Mouse (Mus musculus): Measurements from ENCODE around the gene Itgb4. TPM values are rescaled to one million over a fixed set of nuclear protein-coding genes. Genes with fewer than 3 reads are reported as not detected.

Itgb4 gene
- polyA plus RNA-seq, 1 experiment from 2014 or later = 0.68 TPM

DNA sequence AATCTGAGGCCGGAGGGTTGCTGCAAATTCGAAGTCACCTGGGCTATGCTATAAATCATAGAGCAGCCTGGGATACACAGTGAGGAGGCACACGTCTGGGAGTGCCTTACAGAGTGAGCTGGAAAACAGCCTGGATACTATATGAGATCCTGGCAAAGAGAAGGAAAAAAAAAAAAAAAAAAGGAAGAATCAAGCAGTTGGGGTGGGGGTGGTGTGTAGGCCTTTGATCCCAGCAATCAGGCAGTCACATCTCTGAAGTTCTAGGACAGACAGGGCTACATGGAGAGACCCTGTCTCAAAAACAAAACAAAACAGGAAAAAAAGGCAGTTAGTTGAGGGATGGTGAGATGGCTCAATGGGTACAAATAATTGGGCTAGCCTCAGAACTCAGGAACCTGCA, 62.2 kb downstream of the Itgb4 start:
- Histone ChIP-seq H3K36me3 (ENCODE audit: control insufficient read depth, insufficient read depth, low read length) (peaks cover 23% of the 10 kb centered on the region), H3K9me3 (ENCODE audit: control insufficient read depth, low read length) (no peaks in the 10 kb centered on the region), H3K27me3 (ENCODE audit: control insufficient read depth, insufficient read depth, low read length) (no peaks in the 10 kb centered on the region), H3K27ac (replicated peaks; ENCODE audit: low read depth, low read length) (no peak overlapping the region), H3K4me2 (ENCODE audit: low read length) (no peak overlapping the region), H3K9ac (replicated peaks; ENCODE audit: low read length) (no peak overlapping the region), H3K4me1 (ENCODE audit: control insufficient read depth, insufficient read depth, low read length) (peaks cover 1% of the 10 kb centered on the region), H3K4me3 (replicated peaks; ENCODE audit: low read depth, low read length) (no peak overlapping the region)
- WGBS = 99% methylated on average over 3 of the region's 3 CpGs
- no peak for DNase-seq
- ATAC-seq (ENCODE audit: low FRiP score, low TSS enrichment) = no peak

- ATAC-seq (ENCODE audit: low FRiP score, low TSS enrichment) = no peak
- Histone ChIP-seq H3K36me3 (ENCODE audit: control insufficient read depth, insufficient read depth, low read length) (peaks cover 32% of the 10 kb centered on the region), H3K4me3 (replicated peaks; ENCODE audit: low read depth, low read length) (no peak overlapping the region), H3K9me3 (ENCODE audit: control insufficient read depth, low read length) (no peaks in the 10 kb centered on the region), H3K27ac (replicated peaks; ENCODE audit: low read depth, low read length) (no peak overlapping the region), H3K4me1 (ENCODE audit: control insufficient read depth, insufficient read depth, low read length) (no peaks in the 10 kb centered on the region), H3K27me3 (ENCODE audit: control insufficient read depth, insufficient read depth, low read length) (no peaks in the 10 kb centered on the region), H3K9ac (replicated peaks; ENCODE audit: low read length) (no peak overlapping the region), H3K4me2 (ENCODE audit: low read length) (no peak overlapping the region)
- DNase-seq = no peak
- 88% methylated on average over 9 of the region's 9 CpGs for WGBS
Measured at GRCm38 (mm10) chr11:116037826-116038225, 63.3 kb downstream of the Itgb4 start.

DNA sequence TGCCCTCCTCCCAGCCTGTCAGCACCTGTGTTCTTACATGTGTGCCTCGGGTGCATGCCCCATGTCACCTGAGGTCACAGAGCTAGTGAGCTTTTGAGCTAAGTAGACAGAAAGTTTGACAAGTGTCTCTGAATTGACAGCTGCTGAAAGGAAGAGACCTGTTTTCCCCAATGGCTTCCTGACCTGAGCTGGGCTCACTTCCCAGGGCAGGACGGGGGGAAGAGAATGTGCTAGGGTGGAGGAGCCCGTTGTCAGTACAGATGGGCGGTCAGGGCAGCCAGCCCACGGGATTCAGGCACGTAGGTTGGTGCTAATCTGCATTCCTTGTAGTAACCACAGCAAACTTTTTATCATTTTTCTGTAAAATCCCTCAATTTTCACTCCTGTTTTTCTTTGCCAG, 66.1 kb downstream of the Itgb4 start:
- Histone ChIP-seq H3K9me3 (ENCODE audit: control insufficient read depth, low read length) (no peaks in the 10 kb centered on the region), H3K27me3 (ENCODE audit: control insufficient read depth, insufficient read depth, low read length) (no peaks in the 10 kb centered on the region), H3K4me1 (ENCODE audit: control insufficient read depth, insufficient read depth, low read length) (no peaks in the 10 kb centered on the region), H3K36me3 (ENCODE audit: control insufficient read depth, insufficient read depth, low read length) (peaks cover 38% of the 10 kb centered on the region), H3K27ac (replicated peaks; ENCODE audit: low read depth, low read length) (no peak overlapping the region), H3K4me2 (ENCODE audit: low read length) (no peak overlapping the region), H3K9ac (replicated peaks; ENCODE audit: low read length) (no peak overlapping the region), H3K4me3 (replicated peaks; ENCODE audit: low read depth, low read length) (no peak overlapping the region)
- DNase-seq = no peak
- WGBS = 90% methylated on average over 6 of the region's 6 CpGs
- ATAC-seq (ENCODE audit: low FRiP score, low TSS enrichment) = no peak

- Histone ChIP-seq H3K27me3 (ENCODE audit: control insufficient read depth, insufficient read depth, low read length) (no peaks in the 10 kb centered on the region), H3K4me2 (ENCODE audit: low read length) (no peak overlapping the region), H3K27ac (replicated peaks; ENCODE audit: low read depth, low read length) (no peak overlapping the region), H3K9ac (replicated peaks; ENCODE audit: low read length) (no peak overlapping the region), H3K4me3 (replicated peaks; ENCODE audit: low read depth, low read length) (no peak overlapping the region), H3K4me1 (ENCODE audit: control insufficient read depth, insufficient read depth, low read length) (no peaks in the 10 kb centered on the region), H3K9me3 (ENCODE audit: control insufficient read depth, low read length) (no peaks in the 10 kb centered on the region), H3K36me3 (ENCODE audit: control insufficient read depth, insufficient read depth, low read length) (peaks cover 42% of the 10 kb centered on the region)
- DNase-seq (no peak), ATAC-seq (ENCODE audit: low FRiP score, low TSS enrichment) (no peak)
- WGBS = 98% methylated on average over 2 of the region's 2 CpGs
Measured at GRCm38 (mm10) chr11:116041833-116042232, 67.3 kb downstream of the Itgb4 start.

DNA sequence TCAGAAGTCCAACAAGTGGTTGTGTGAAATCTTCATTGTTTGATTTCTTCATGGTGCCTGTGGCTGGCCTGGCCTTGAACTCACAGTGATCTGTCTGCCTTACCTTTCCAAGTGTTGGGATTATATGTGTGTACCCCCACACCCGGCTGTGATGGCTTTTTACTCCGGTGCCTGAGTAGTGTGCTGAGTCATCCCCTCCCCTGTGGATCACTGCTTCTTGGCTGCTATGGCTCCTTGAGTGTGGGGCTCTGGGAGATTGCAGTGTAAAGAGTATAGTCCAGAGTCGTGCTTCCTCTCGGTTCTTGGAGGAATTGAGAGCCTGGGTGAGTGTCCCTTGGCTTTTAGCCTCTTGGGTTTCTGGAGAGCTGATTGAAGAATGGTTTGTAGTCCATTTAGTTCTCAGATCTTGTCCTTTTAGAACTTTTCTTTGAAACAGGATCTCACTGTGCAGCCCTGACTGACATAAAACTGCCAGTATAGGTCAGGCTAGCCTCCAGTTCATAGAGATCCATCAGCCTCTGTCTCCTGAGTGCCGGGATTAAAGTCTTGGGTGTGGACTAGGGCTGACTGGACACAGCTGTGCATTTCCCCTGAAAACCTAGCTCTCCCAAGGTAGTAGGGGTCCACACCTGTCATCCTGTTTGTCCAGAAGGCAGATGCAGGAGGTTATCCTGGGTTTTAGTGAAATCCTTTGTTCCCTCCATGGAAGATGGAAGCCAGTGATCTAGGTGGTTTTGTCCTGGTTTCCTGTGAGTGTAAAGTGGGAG, 68.0 kb downstream of the Itgb4 start:
- no peak overlapping the region for H3K27ac ChIP-seq (replicated peaks; ENCODE audit: low read depth, low read length)
- ATAC-seq (ENCODE audit: low FRiP score, low TSS enrichment) (no peak), DNase-seq (no peak)
- H3K9ac ChIP-seq (replicated peaks; ENCODE audit: low read length) = no peak overlapping the region
- no peaks in the 10 kb centered on the region for H3K9me3 ChIP-seq (ENCODE audit: control insufficient read depth, low read length)
- peaks cover 49% of the 10 kb centered on the region for H3K36me3 ChIP-seq (ENCODE audit: control insufficient read depth, insufficient read depth, low read length)
- H3K4me3 ChIP-seq (replicated peaks; ENCODE audit: low read depth, low read length) = no peak overlapping the region
- H3K4me2 ChIP-seq (ENCODE audit: low read length) = no peak overlapping the region
- H3K4me1 ChIP-seq (ENCODE audit: control insufficient read depth, insufficient read depth, low read length) = no peaks in the 10 kb centered on the region
- 89% methylated on average over 5 of the region's 5 CpGs for WGBS
- H3K27me3 ChIP-seq (ENCODE audit: control insufficient read depth, insufficient read depth, low read length) = no peaks in the 10 kb centered on the region

- ATAC-seq (ENCODE audit: low FRiP score, low TSS enrichment) = no peak
- Histone ChIP-seq H3K4me3 (replicated peaks; ENCODE audit: low read depth, low read length) (no peak overlapping the region), H3K4me1 (ENCODE audit: control insufficient read depth, insufficient read depth, low read length) (no peaks in the 10 kb centered on the region), H3K27ac (replicated peaks; ENCODE audit: low read depth, low read length) (no peak overlapping the region), H3K9ac (replicated peaks; ENCODE audit: low read length) (no peak overlapping the region), H3K36me3 (ENCODE audit: control insufficient read depth, insufficient read depth, low read length) (peaks cover 56% of the 10 kb centered on the region), H3K4me2 (ENCODE audit: low read length) (no peak overlapping the region), H3K27me3 (ENCODE audit: control insufficient read depth, insufficient read depth, low read length) (no peaks in the 10 kb centered on the region), H3K9me3 (ENCODE audit: control insufficient read depth, low read length) (no peaks in the 10 kb centered on the region)
- 96% methylated on average over 1 of the region's 1 CpGs for WGBS
- no peak for DNase-seq
Measured at GRCm38 (mm10) chr11:116043286-116043685, 68.8 kb downstream of the Itgb4 start.

DNA sequence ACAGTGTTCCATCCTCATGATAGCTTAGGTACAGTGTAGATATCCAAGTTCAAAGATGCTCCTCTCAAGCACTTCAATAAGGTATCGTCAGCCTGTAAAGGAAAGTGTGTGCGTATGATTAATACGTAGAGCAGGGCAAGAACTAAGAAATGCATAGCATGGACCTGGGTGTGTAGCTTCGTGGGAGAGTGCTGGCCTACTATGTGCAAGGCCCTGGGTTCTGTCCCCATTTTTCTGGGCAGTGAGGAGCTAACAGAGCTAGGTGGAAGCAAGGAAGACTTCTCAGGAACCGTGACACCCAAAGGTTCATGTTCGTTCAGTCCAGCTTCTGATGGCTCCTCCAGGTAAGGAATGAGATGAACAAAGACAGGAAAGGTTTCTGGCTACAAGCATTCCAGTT, 70.7 kb downstream of the Itgb4 start:
- H3K9me3 ChIP-seq (ENCODE audit: control insufficient read depth, low read length) = no peaks in the 10 kb centered on the region
- H3K9ac ChIP-seq (replicated peaks; ENCODE audit: low read length) = no peak overlapping the region
- peaks cover 63% of the 10 kb centered on the region for H3K36me3 ChIP-seq (ENCODE audit: control insufficient read depth, insufficient read depth, low read length)
- no peak overlapping the region for H3K4me3 ChIP-seq (replicated peaks; ENCODE audit: low read depth, low read length)
- no peak overlapping the region for H3K27ac ChIP-seq (replicated peaks; ENCODE audit: low read depth, low read length)
- ATAC-seq (ENCODE audit: low FRiP score, low TSS enrichment) (no peak), DNase-seq (no peak)
- H3K4me1 ChIP-seq (ENCODE audit: control insufficient read depth, insufficient read depth, low read length) = no peaks in the 10 kb centered on the region
- H3K27me3 ChIP-seq (ENCODE audit: control insufficient read depth, insufficient read depth, low read length) = no peaks in the 10 kb centered on the region
- 98% methylated on average over 6 of the region's 6 CpGs for WGBS
- H3K4me2 ChIP-seq (ENCODE audit: low read length) = no peak overlapping the region

DNA sequence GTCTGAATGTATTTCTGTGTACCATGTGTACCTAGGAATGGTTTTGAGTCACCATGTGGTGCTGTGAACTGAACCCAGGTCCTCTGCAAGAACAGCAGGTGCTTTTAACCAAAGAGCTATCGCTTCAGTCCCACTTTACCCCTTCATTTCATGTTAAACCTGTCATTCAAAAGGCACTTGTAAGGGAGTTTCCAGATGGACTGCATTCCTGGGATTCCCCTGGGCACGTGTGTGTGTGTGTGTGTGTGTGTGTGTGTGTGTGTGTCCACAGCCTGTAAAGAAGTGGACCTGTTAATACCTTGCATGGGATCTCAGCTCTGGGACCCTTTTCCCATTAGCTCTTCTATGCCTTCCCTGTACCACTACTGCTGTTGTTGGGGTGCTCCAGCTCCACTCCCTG, 75.1 kb downstream of the Itgb4 start:
- H3K4me2 ChIP-seq (ENCODE audit: low read length) = no peak overlapping the region
- no peaks in the 10 kb centered on the region for H3K9me3 ChIP-seq (ENCODE audit: control insufficient read depth, low read length)
- ATAC-seq (ENCODE audit: low FRiP score, low TSS enrichment) (no peak), DNase-seq (no peak)
- 95% methylated on average over 2 of the region's 2 CpGs for WGBS
- no peaks in the 10 kb centered on the region for H3K4me1 ChIP-seq (ENCODE audit: control insufficient read depth, insufficient read depth, low read length)
- no peak overlapping the region for H3K4me3 ChIP-seq (replicated peaks; ENCODE audit: low read depth, low read length)
- H3K27me3 ChIP-seq (ENCODE audit: control insufficient read depth, insufficient read depth, low read length) = no peaks in the 10 kb centered on the region
- no peak overlapping the region for H3K27ac ChIP-seq (replicated peaks; ENCODE audit: low read depth, low read length)
- H3K9ac ChIP-seq (replicated peaks; ENCODE audit: low read length) = no peak overlapping the region
- H3K36me3 ChIP-seq (ENCODE audit: control insufficient read depth, insufficient read depth, low read length) = peaks cover 84% of the 10 kb centered on the region

DNA sequence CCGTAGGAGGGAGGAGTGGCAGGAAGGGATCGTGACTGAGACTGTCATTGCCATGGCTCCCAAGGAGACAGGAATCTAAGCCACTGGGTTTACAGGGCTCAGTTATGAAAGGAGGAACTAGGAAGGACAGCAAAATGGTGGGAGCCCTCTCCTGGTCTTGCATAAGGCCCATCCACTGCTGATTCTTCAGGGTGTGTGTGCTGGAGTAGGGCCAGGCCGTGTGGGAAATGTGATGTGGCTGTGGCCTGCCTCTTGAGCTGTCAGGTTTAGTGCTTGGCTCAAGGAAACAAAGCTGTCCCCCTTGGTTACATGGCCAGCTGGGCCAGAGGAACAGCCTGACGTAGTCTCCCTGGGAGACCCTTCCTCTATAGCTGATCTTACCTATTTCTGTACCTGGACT, 75.7 kb downstream of the Itgb4 start:
- DNase-seq (no peak), ATAC-seq (ENCODE audit: low FRiP score, low TSS enrichment) (no peak)
- peaks cover 89% of the 10 kb centered on the region for H3K36me3 ChIP-seq (ENCODE audit: control insufficient read depth, insufficient read depth, low read length)
- no peaks in the 10 kb centered on the region for H3K27me3 ChIP-seq (ENCODE audit: control insufficient read depth, insufficient read depth, low read length)
- H3K9ac ChIP-seq (replicated peaks; ENCODE audit: low read length) = no peak overlapping the region
- no peak overlapping the region for H3K27ac ChIP-seq (replicated peaks; ENCODE audit: low read depth, low read length)
- no peak overlapping the region for H3K4me2 ChIP-seq (ENCODE audit: low read length)
- H3K4me3 ChIP-seq (replicated peaks; ENCODE audit: low read depth, low read length) = no peak overlapping the region
- no peaks in the 10 kb centered on the region for H3K9me3 ChIP-seq (ENCODE audit: control insufficient read depth, low read length)
- 92% methylated on average over 4 of the region's 4 CpGs for WGBS
- H3K4me1 ChIP-seq (ENCODE audit: control insufficient read depth, insufficient read depth, low read length) = no peaks in the 10 kb centered on the region

All from midbrain, embryonic 14.5 days (tissue).